Mouse (Mus musculus) lung, embryonic 14.5 days (tissue): ENCODE measurements around the gene Otop2. TPM values are rescaled to one million over a fixed set of nuclear protein-coding genes. Genes with fewer than 3 reads are reported as not detected.

ENCODE experiments used
- ATAC-seq: fragments of 200-750 bp; cut with Nextera tagmentation; 2 replicates; pipeline ENCODE4 v1.8.0; 2017; ENCODE audit warnings: mild to moderate bottlenecking, moderate TSS enrichment, moderate library complexity; ENCODE audit not compliant: insufficient read depth
- DNase-seq: peaks from one replicate; pipeline ENCODE4 v3.0.0-alpha.2; 2015
- H3K27ac ChIP-seq: fragments of 300-500 bp; sonication (generic); 2 replicates; pipeline ENCODE4 v1.5.1; 2014; ENCODE audit warnings: low read depth, mild to moderate bottlenecking, moderate library complexity
- H3K27me3 ChIP-seq: fragments of 300-500 bp; sonication (generic); 2 replicates; pipeline ENCODE4 v1.6.1; 2014; ENCODE audit warnings: low read length, control low read depth; ENCODE audit not compliant: insufficient read depth
- H3K36me3 ChIP-seq: fragments of 300-500 bp; sonication (generic); 2 replicates; pipeline ENCODE4 v1.6.1; 2014; ENCODE audit warnings: control low read depth; ENCODE audit not compliant: insufficient read depth
- H3K4me1 ChIP-seq: fragments of 300-500 bp; sonication (generic); 2 replicates; pipeline ENCODE4 v1.6.1; 2014; ENCODE audit warnings: antibody characterized with exemption, control low read depth; ENCODE audit not compliant: insufficient read depth
- H3K4me2 ChIP-seq: fragments of 300-500 bp; sonication (generic); 2 replicates; pipeline ENCODE4 v1.6.1; 2014; ENCODE audit warnings: mild to moderate bottlenecking
- H3K4me3 ChIP-seq: fragments of 300-500 bp; sonication (generic); 2 replicates; pipeline ENCODE4 v1.5.1; 2014; ENCODE audit warnings: low read depth, low read length
- H3K9ac ChIP-seq: fragments of 300-500 bp; sonication (generic); 2 replicates; pipeline ENCODE4 v1.6.1; 2014
- H3K9me3 ChIP-seq: fragments of 300-500 bp; sonication (generic); 2 replicates; pipeline ENCODE4 v1.6.1; 2016; ENCODE audit warnings: low read depth, low read length, control low read depth
- CTCF ChIP-seq: IDR thresholded peaks from 2 replicates; pipeline ENCODE4 v1.5.1; 2016; ENCODE audit warnings: antibody characterized with exemption, low read depth
- WGBS: fragments of 180-500 bp; shearing (Covaris S2); extraction: QIAGEN DNeasy Blood & Tissue Kit; methylation state at CpG from one replicate; pipeline ENCODE4 v1.1.7; 2014; 5-methylcytosine and 5-hydroxymethylcytosine counted together
- polyA plus RNA-seq: library from polyadenylated mRNA; unstranded; fragments of >200 nt; fragmentation: Nextera tagmentation; extraction: Ambion mirVana; gene quantifications from 2 replicates; pipeline ENCODE4 v1.2.1, GENCODE M21; 2014

The Otop2 gene
- polyA plus RNA-seq, 1 experiment from 2014 or later = not detected

DNA sequence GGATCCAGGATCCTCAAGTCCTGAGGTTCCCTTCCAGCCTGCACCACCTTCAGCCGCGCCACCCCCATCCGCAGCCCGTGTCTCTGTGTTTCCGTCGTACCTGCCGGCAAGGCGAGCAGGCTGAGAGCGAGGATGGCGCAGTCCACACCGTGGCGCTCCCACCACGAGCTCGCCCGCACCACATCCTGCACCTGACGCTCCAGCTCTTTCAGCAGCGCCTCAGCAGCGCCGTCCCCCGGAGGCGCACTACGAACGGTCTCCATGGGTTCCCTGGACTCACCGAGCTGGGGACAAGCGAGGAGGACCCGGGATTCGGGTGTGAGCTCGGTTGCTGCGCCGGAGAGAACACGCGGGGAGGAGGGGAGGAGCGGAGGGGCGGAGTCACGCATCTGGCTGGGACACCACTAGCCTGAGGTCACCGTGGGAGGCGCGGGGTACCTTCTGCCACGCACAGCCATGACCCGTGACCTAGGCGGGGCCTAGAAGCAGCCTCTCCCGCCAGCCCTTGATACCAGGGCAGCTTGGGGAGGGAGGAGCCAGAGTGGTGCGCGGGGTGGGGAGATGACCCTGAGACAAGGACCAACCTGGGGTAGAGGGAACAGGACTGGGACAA, 9.6 kb upstream of the Otop2 start, which contains the start of gene Fads6:
TSS of gene Fads6 (minus strand) at position 450 of the 613 bp plus-strand sequence.
- H3K4me2 ChIP-seq = peak within 1 kb of the TSS; percentile 60
- DNase-seq = peak; percentile 50
- H3K9ac ChIP-seq = peak within 1 kb of the TSS; percentile 5
- H3K27ac ChIP-seq = no peak within 1 kb of the TSS
- peak; percentile 62 for ATAC-seq
- no peaks in the 10 kb centered on the region for H3K9me3 ChIP-seq
- H3K27me3 ChIP-seq = peaks cover 26% of the 10 kb centered on the region
- H3K4me3 ChIP-seq = peak within 1 kb of the TSS; percentile 33
- 1% methylated on average over 44 of the region's 44 CpGs for WGBS
- no peaks in the 10 kb centered on the region for H3K36me3 ChIP-seq
- TF ChIP-seq CTCF = peak; percentile 60
- peaks cover 4% of the 10 kb centered on the region; the same call in 1 of the 2 replicates for H3K4me1 ChIP-seq

DNA sequence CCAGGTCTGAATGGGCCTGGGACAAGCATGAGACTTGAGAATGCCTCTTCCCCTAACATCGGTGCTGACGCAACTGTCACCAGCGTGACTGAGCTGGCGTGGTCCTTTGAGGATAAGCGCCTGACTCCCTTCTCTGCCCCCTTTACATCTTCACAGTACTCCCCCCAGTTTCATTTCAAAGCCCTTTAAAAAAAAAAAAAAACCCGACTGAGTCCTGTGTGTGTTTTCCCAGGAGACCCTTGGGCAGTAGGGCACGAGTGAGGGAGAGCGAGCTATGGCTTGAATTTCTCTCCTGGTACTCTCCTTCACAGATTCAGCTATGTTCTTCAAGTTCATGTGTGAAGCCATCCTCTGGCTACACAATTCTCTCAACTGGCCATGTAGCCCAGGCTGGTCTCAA, 8.8 kb upstream of the Otop2 start:
- Histone ChIP-seq H3K9ac (no peak overlapping the region), H3K27ac (no peak overlapping the region), H3K4me1 (no peaks in the 10 kb centered on the region), H3K9me3 (no peaks in the 10 kb centered on the region), H3K4me2 (no peak overlapping the region), H3K4me3 (no peak overlapping the region), H3K27me3 (peaks cover 26% of the 10 kb centered on the region), H3K36me3 (no peaks in the 10 kb centered on the region)
- 60% methylated on average over 8 of the region's 8 CpGs for WGBS
- TF ChIP-seq CTCF = no peak
- ATAC-seq (no peak), DNase-seq (no peak)

DNA sequence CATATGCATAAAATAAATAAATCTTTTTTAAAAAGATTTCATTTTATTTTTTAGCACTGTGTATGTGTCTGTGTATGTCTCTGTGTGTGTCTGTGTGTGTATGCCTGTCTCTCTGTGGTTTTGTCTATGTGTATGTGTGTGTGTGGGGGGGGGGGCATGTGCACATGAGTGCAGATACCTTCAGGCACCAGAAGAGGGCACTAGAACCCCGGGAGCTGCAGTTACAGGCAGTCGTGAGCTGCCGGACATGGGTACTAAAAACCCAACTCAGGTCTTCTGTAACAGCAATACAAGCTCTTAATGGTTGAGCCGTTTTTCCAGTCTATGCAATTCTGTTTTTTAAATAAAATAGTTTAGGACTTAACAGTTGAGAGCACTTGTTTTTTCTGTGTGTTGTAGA, 6.2 kb upstream of the Otop2 start:
- no peak for ATAC-seq
- H3K27me3 ChIP-seq = peaks cover 26% of the 10 kb centered on the region
- H3K4me2 ChIP-seq = no peak overlapping the region
- no peaks in the 10 kb centered on the region for H3K9me3 ChIP-seq
- no peak overlapping the region for H3K27ac ChIP-seq
- TF ChIP-seq CTCF = no peak
- no peaks in the 10 kb centered on the region for H3K36me3 ChIP-seq
- DNase-seq = no peak
- no peaks in the 10 kb centered on the region for H3K4me1 ChIP-seq
- H3K4me3 ChIP-seq = no peak overlapping the region
- no peak overlapping the region for H3K9ac ChIP-seq
- 82% methylated on average over 4 of the region's 4 CpGs for whole genome bisulfite sequencing

DNA sequence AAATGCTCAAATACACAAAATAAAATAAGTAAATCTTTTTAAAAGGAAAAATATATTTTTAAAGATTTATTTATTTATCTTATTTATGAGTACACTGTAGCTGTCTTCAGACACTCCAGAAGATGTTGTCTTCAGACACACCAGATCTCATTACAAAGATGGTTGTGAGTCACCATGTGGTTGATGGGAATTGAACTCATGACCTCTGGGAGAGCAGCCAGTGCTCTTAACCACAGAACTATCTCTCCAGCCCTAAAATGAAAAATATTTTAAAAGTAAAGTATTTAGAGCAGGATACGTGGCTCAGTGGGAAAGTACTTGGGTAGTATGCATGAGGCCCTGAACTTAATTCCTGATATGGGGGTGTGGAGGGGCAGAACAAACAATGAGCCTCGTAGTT, 5.6 kb upstream of the Otop2 start:
- TF ChIP-seq CTCF = no peak
- Histone ChIP-seq H3K4me3 (no peak overlapping the region), H3K9me3 (no peaks in the 10 kb centered on the region), H3K27me3 (peaks cover 25% of the 10 kb centered on the region), H3K9ac (no peak overlapping the region), H3K27ac (no peak overlapping the region), H3K36me3 (no peaks in the 10 kb centered on the region), H3K4me2 (no peak overlapping the region), H3K4me1 (no peaks in the 10 kb centered on the region)
- DNase-seq = no peak
- ATAC-seq = no peak
- 77% methylated on average over 2 of the region's 2 CpGs for whole genome bisulfite sequencing

DNA sequence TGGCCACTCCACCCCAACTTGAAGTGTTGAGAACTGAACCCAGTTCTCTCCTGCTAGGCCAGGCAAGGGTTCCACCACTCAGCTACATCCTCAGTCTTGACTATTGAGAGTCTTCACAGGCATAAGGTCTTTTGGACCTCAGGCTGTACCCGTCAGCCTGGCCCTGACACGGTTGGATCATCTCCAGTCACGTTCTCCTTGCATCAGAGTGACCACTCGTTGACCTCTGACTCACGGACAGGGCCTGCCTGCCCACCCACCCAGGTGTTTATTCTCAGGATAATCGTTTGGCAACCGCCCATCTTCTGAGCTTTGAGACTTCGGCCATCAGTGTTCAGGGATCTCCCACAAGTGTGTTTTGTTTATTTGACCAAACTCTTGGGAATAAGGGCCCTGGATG, 3.8 kb upstream of the Otop2 start:
- Histone ChIP-seq H3K9ac (no peak overlapping the region), H3K27me3 (peaks cover 8% of the 10 kb centered on the region), H3K4me2 (no peak overlapping the region), H3K4me3 (no peak overlapping the region), H3K9me3 (no peaks in the 10 kb centered on the region), H3K27ac (no peak overlapping the region), H3K4me1 (no peaks in the 10 kb centered on the region), H3K36me3 (no peaks in the 10 kb centered on the region)
- WGBS = 16% methylated on average over 8 of the region's 8 CpGs
- DNase-seq (peak; percentile 40), ATAC-seq (no peak)
- no peak for TF ChIP-seq CTCF

DNA sequence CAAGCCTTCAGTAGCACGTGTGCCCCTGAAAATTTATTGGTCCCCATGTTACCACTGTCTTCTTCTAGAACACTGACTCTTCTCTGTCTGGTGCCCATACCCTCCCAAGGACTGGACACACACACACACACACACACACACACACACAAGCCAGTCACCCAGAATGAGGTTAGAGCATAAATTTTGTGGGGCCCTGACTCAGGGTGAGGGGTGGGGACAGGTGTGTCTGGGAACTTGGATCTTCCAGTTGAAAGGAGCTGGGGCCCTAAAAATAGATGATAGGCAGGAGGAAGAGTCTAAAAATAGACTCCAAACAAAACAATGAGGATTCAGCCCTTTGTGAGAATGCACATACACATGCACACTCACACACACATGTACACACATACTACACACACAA, 1.8 kb downstream of the Otop2 start:
- no peak overlapping the region for H3K4me3 ChIP-seq
- no peak for TF ChIP-seq CTCF
- no peak for DNase-seq
- no peak overlapping the region for H3K27ac ChIP-seq
- 53% methylated on average over 1 of the region's 1 CpGs for WGBS
- H3K36me3 ChIP-seq = no peaks in the 10 kb centered on the region
- H3K27me3 ChIP-seq = no peaks in the 10 kb centered on the region
- H3K4me1 ChIP-seq = no peaks in the 10 kb centered on the region
- H3K4me2 ChIP-seq = no peak overlapping the region
- ATAC-seq = no peak
- H3K9ac ChIP-seq = no peak overlapping the region
- H3K9me3 ChIP-seq = no peaks in the 10 kb centered on the region

DNA sequence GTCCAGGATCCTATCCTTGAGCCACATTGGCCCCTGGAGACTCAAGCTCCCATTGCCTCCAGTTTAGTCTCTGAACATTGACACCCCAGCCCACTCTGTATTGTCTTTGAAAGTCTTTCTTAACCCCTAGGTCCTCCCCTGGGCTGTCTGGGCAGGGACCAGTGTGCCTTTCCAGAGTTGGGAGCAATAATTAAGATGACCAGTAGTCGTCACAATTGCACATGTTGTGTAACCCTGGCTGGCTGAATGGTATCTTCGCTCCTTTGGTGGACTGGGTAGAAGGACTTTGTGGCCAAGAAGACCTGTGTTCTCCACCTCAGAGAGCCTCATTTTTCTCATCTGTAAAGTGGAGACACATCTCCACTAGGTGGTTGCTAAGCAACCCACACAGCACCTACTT, 7.3 kb downstream of the Otop2 start:
- Histone ChIP-seq H3K9me3 (no peaks in the 10 kb centered on the region), H3K4me3 (no peak overlapping the region), H3K36me3 (no peaks in the 10 kb centered on the region), H3K4me2 (no peak overlapping the region), H3K4me1 (no peaks in the 10 kb centered on the region), H3K9ac (no peak overlapping the region), H3K27me3 (peaks cover 50% of the 10 kb centered on the region), H3K27ac (no peak overlapping the region)
- TF ChIP-seq CTCF = peak; percentile 54
- DNase-seq (peak; percentile 47), ATAC-seq (no peak)
- 35% methylated on average over 2 of the region's 2 CpGs for WGBS
